Mouse (Mus musculus) CH12.LX (cell line): ENCODE data around the gene Nasp. TPM values are rescaled to one million over a fixed set of nuclear protein-coding genes. Genes with fewer than 3 reads are reported as not detected.
"Not testable (repeated sequence)": the region's sequence is repeated elsewhere in the genome, so short reads cannot be mapped to it uniquely, and the experiment has no call there.

Experiments used
- DNase-seq: peaks from one replicate; pipeline ENCODE4 v3.0.0-alpha.2; 2013; ENCODE audit errors: extremely low read depth
- H3K27ac ChIP-seq: 2 replicates; pipeline ENCODE4 v1.5.1; 2012; ENCODE audit warnings: low read depth, mild to moderate bottlenecking, control low read depth, moderate library complexity; ENCODE audit not compliant: insufficient read depth
- H3K27me3 ChIP-seq: replicated peaks from 2 replicates; pipeline ENCODE3; 2012; ENCODE audit warnings: inconsistent platforms
- H3K36me3 ChIP-seq, 2 experiments: replicated peaks in 1 of 2; 2 replicates each; pipeline versions ENCODE3 to v1.6.1; 2012; ENCODE audit warnings: inconsistent platforms in 1 of 2, low read length in 1 of 2, mild to moderate bottlenecking in 1 of 2, mixed read lengths in 1 of 2, moderate library complexity in 1 of 2; ENCODE audit not compliant: control insufficient read depth in 1 of 2, insufficient read depth in 1 of 2
- H3K4me1 ChIP-seq, 2 experiments: 2 replicates each; pipeline ENCODE4 v1.6.1; 2012; ENCODE audit warnings: inconsistent platforms in 1 of 2, moderate library complexity in 1 of 2; ENCODE audit not compliant: insufficient read depth in 2 of 2, control insufficient read depth in 1 of 2
- H3K4me2 ChIP-seq: 2 replicates; pipeline ENCODE4 v1.6.1; 2012; ENCODE audit warnings: low read depth, mild to moderate bottlenecking, control low read depth; ENCODE audit not compliant: poor library complexity, insufficient read depth, severe bottlenecking
- H3K4me3 ChIP-seq, 3 experiments: fragments of 150-350 bp in 1 of 3; sonication (generic) in 1 of 3; replicated peaks in 1 of 3; 2 replicates each; pipeline versions ENCODE3 to v1.5.1; 2011 to 2012; ENCODE audit warnings: low read depth in 2 of 3, low read length in 2 of 3, mild to moderate bottlenecking in 2 of 3, moderate library complexity in 2 of 3, control low read depth in 1 of 3, improper control_type of control experiment in 1 of 3, inconsistent platforms in 1 of 3, mixed read lengths in 1 of 3; ENCODE audit not compliant: poor library complexity in 1 of 3
- H3K79me2 ChIP-seq: replicated peaks from 2 replicates; pipeline ENCODE4 v1.6.1; 2012; ENCODE audit warnings: mild to moderate bottlenecking, moderate library complexity; ENCODE audit not compliant: control insufficient read depth, poor library complexity, insufficient read depth, severe bottlenecking; ENCODE audit errors: extremely low read depth
- H3K9ac ChIP-seq: 2 replicates; pipeline ENCODE4 v1.6.1; 2012; ENCODE audit warnings: low read depth, mild to moderate bottlenecking, control low read depth, moderate library complexity; ENCODE audit not compliant: insufficient read depth
- H3K9me3 ChIP-seq: replicated peaks from 2 replicates; pipeline ENCODE3; 2012; ENCODE audit warnings: low read length, inconsistent platforms, mixed read lengths
- CTCF ChIP-seq, 2 experiments: IDR thresholded peaks in 1 of 2; conservative IDR thresholded peaks in 1 of 2; 2 replicates each; pipeline ENCODE4 v1.5.1; 2011 to 2012; ENCODE audit warnings: low read depth in 2 of 2, low read length in 2 of 2, improper control_type of control experiment in 1 of 2, inconsistent platforms in 1 of 2, mild to moderate bottlenecking in 1 of 2, moderate library complexity in 1 of 2
- E2F4 ChIP-seq: IDR thresholded peaks from 2 replicates; pipeline ENCODE4 v1.6.1; 2011; ENCODE audit warnings: low read depth, low read length, improper control_type of control experiment; ENCODE audit not compliant: insufficient replicate concordance
- EP300 ChIP-seq: IDR thresholded peaks from 2 replicates; pipeline ENCODE4 v1.6.1; 2011; ENCODE audit warnings: low read length, improper control_type of control experiment
- ETS1 ChIP-seq: conservative IDR thresholded peaks from 2 replicates; pipeline ENCODE4 v1.6.1; 2012; ENCODE audit warnings: low read depth, mild to moderate bottlenecking, inconsistent platforms, low read length, improper control_type of control experiment, moderate library complexity
- HCFC1 ChIP-seq: IDR thresholded peaks from 2 replicates; pipeline ENCODE4 v1.6.1; 2012; ENCODE audit warnings: low read depth, mild to moderate bottlenecking, inconsistent platforms, low read length, improper control_type of control experiment
- IRF4 ChIP-seq: IDR thresholded peaks from 2 replicates; pipeline ENCODE4 v1.6.1; 2014; ENCODE audit warnings: low read depth, mild to moderate bottlenecking, inconsistent platforms, low read length, improper control_type of control experiment
- JUN ChIP-seq: IDR thresholded peaks from 2 replicates; pipeline ENCODE4 v1.6.1; 2011; ENCODE audit warnings: low read depth, mild to moderate bottlenecking, low read length, improper control_type of control experiment, moderate library complexity; ENCODE audit not compliant: insufficient read depth
- JUND ChIP-seq: conservative IDR thresholded peaks from 2 replicates; pipeline ENCODE4 v1.6.1; 2011; ENCODE audit warnings: low read depth, low read length, improper control_type of control experiment
- MAFK ChIP-seq: IDR thresholded peaks from 2 replicates; pipeline ENCODE4 v1.6.1; 2011; ENCODE audit warnings: low read length, improper control_type of control experiment; ENCODE audit not compliant: insufficient replicate concordance
- MAX ChIP-seq: IDR thresholded peaks from 2 replicates; pipeline ENCODE4 v1.6.1; 2011; ENCODE audit warnings: low read length, improper control_type of control experiment
- MAZ ChIP-seq: IDR thresholded peaks from 2 replicates; pipeline ENCODE4 v1.6.1; 2012; ENCODE audit warnings: low read depth, mild to moderate bottlenecking, inconsistent platforms, low read length, improper control_type of control experiment, moderate library complexity
- MEF2A ChIP-seq: IDR thresholded peaks from 2 replicates; pipeline ENCODE4 v1.6.1; 2014; ENCODE audit warnings: low read depth, mild to moderate bottlenecking, inconsistent platforms, low read length, improper control_type of control experiment, borderline replicate concordance
- MYC ChIP-seq: IDR thresholded peaks from 2 replicates; pipeline ENCODE4 v1.6.1; 2011; ENCODE audit warnings: low read depth, mild to moderate bottlenecking, improper control_type of control experiment, low read length
- NELFE ChIP-seq: IDR thresholded peaks from 2 replicates; pipeline ENCODE4 v1.6.1; 2011; ENCODE audit warnings: low read depth, low read length, improper control_type of control experiment
- RAD21 ChIP-seq: IDR thresholded peaks from 2 replicates; pipeline ENCODE4 v1.6.1; 2011; ENCODE audit warnings: low read depth, mild to moderate bottlenecking, low read length, improper control_type of control experiment, moderate library complexity
- RCOR1 ChIP-seq: conservative IDR thresholded peaks from 2 replicates; pipeline ENCODE4 v1.6.1; 2012; ENCODE audit warnings: low read depth, mild to moderate bottlenecking, inconsistent platforms, low read length, improper control_type of control experiment
- SMC3 ChIP-seq: IDR thresholded peaks from 2 replicates; pipeline ENCODE4 v1.6.1; 2011; ENCODE audit warnings: low read depth, low read length, improper control_type of control experiment
- TCF12 ChIP-seq: IDR thresholded peaks from 2 replicates; pipeline ENCODE4 v1.6.1; 2014; ENCODE audit warnings: low read depth, mild to moderate bottlenecking, inconsistent platforms, low read length, improper control_type of control experiment
- UBTF ChIP-seq: IDR thresholded peaks from 2 replicates; pipeline ENCODE4 v1.6.1; 2012; ENCODE audit warnings: low read depth, mild to moderate bottlenecking, inconsistent platforms, low read length, improper control_type of control experiment, moderate library complexity
- ZKSCAN1 ChIP-seq: IDR thresholded peaks from 2 replicates; pipeline ENCODE4 v1.6.1; 2012; ENCODE audit warnings: low read depth, inconsistent platforms, low read length, improper control_type of control experiment, borderline replicate concordance
- ZNF384 ChIP-seq: IDR thresholded peaks from 2 replicates; pipeline ENCODE4 v1.6.1; 2012; ENCODE audit warnings: low read depth, low read length, improper control_type of control experiment, inconsistent platforms
- dilution Hi-C: fragments of 300-500 bp; cut with MboI; formaldehyde crosslinking; loops from 2 replicates; pipeline ENCODE4 v1.14.3; 2020; ENCODE audit warnings: low sequenced_read_pairs; ENCODE audit not compliant: extremely low pct_unique_long_range_greater_than_20kb, extremely low pct_ligation_motif_present
- in situ Hi-C: fragments of 300-500 bp; cut with MboI; formaldehyde crosslinking; loops from 3 replicates; pipeline ENCODE4 v1.14.3; 2019; ENCODE audit warnings: low sequenced_read_pairs, low pct_ligation_motif_present, low pct_unique_long_range_greater_than_20kb, mixed read lengths
- polyA plus RNA-seq: library from polyadenylated mRNA; unstranded; fragments of >175 nt; gene quantifications from 2 replicates; pipeline ENCODE4 v1.2.1, GENCODE M21; 2012; ENCODE audit warnings: low read depth; ENCODE audit not compliant: insufficient read length
- total RNA-seq, 2 experiments: library from RNA; depleted of rRNA; stranded (reverse); fragments of 300-350 nt in 1 of 2; fragments of >200 nt in 1 of 2; gene quantifications; 2 replicates each; pipeline ENCODE4 v1.2.3; 2012 to 2014

Nasp gene
- total and polyA plus RNA-seq, 3 experiments, result 139 to 347 (median 308) TPM

GRCm38 (mm10) chr4:116676027-116676426 lies 48.3 kb upstream of the Nasp start:
- TF ChIP-seq JUN (peak; percentile 85), JUND (peak; percentile 94), TCF12 (no peak), SMC3 (no peak), MAFK (0 out of 2 replicates have a peak, but pooled peaks have one; percentile 35), IRF4 (peak; percentile 93), EP300 (peak; percentile 78), CTCF (conservative IDR thresholded peaks at IDR 0.05 in 1 of 2, IDR thresholded peaks at IDR 0.05 in 1 of 2; ENCODE audit: low read depth in 2 of 2, low read length in 2 of 2) (no peak), HCFC1 (no peak), RCOR1 (0 out of 2 replicates have a peak, but pooled peaks have one; percentile 20), UBTF (no peak)
- H3K4me1 ChIP-seq, result peaks cover 7 to 29% of the 10 kb centered on the region in 2 experiments; a peak in 3 of 4 replicates
- no peak overlapping the region for H3K27ac ChIP-seq
- dilution Hi-C loops, result no loop called here
- no peaks in the 10 kb centered on the region for H3K9me3 ChIP-seq
- H3K36me3 ChIP-seq, result no peaks in the 10 kb centered on the region
- H3K27me3 ChIP-seq, result no peaks in the 10 kb centered on the region
- H3K4me3 ChIP-seq, result no peak overlapping the region
- in situ Hi-C loops, result no loop called here
- H3K79me2 ChIP-seq, result no peaks in the 10 kb centered on the region
- H3K9ac ChIP-seq, result no peak overlapping the region
- DNase-seq, result no peak
- H3K4me2 ChIP-seq, result peak overlapping the region; percentile 44; the same call in 1 of the 2 replicates

- H3K36me3 ChIP-seq, H3K4me3 ChIP-seq, dilution Hi-C loops, H3K9ac ChIP-seq, in situ Hi-C loops, H3K4me2 ChIP-seq, H3K79me2 ChIP-seq, H3K27me3 ChIP-seq, H3K27ac ChIP-seq, DNase-seq, H3K9me3 ChIP-seq: not testable (repeated sequence)
- TF ChIP-seq IRF4, result 0 out of 2 replicates have a peak, but pooled peaks have one; percentile 31
- peak; percentile 81 for TF ChIP-seq ZNF384
- peaks cover 7 to 29% of the 10 kb centered on the region in 2 experiments; a peak in 3 of 4 replicates for H3K4me1 ChIP-seq
These were observed 47.0 kb upstream of the Nasp start for GRCm38 (mm10) chr4:116674761-116675160.

DNA sequence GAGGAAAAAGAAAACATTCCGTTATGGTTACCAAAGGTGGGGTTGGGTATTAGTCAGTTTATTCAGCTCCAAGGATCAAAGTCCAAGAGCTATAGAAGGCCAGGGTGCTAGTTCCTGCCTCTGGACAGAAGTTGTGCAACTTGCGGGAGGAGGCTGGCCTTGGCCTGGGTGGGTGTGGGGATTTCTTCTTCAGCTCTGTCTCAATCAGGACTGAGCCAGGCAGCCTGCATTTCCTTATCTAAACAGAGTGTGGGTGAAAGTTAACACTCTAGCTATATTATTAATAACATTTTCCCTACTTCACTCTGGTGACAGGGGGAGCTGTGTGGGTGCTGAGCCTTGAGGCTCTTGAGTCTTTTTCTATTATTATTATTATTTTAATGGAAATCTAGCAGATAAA lies 45.0 kb upstream of the Nasp start:
- in situ Hi-C loops (no loop called here), dilution Hi-C loops (no loop called here)
- DNase-seq, result no peak

More for the DNA sequence above, 45.0 kb upstream of the Nasp start:
- H3K4me3 ChIP-seq, result no peak overlapping the region
- peaks cover 13 to 37% of the 10 kb centered on the region in 2 experiments for H3K4me1 ChIP-seq
- H3K9me3 ChIP-seq, result no peaks in the 10 kb centered on the region
- H3K79me2 ChIP-seq, result no peaks in the 10 kb centered on the region
- H3K36me3 ChIP-seq, result no peaks in the 10 kb centered on the region
- no peak overlapping the region for H3K27ac ChIP-seq
- H3K27me3 ChIP-seq, result no peaks in the 10 kb centered on the region
- TF ChIP-seq TCF12 (no peak), JUN (no peak), MAX (no peak), RAD21 (no peak), HCFC1 (no peak), NELFE (no peak), E2F4 (no peak), ETS1 (no peak), MEF2A (no peak), MAZ (no peak), MYC (no peak), ZKSCAN1 (no peak), UBTF (no peak)
- H3K9ac ChIP-seq, result no peak overlapping the region
- H3K4me2 ChIP-seq, result no peak overlapping the region
